Mouse (Mus musculus) hindbrain, postnatal 0 days (tissue): ENCODE measurements at regions not wholly inside any gene's neighbourhood (a gene's known extent, or its start where the extent isn't known, plus 50 kb on each side); places are given as distances from the start of the nearest gene placed in this dataset.
"Not testable (repeated sequence)": the region's sequence is repeated elsewhere in the genome, so short reads cannot be mapped to it uniquely, and the experiment has no call there.

ENCODE experiments used
- ATAC-seq: fragments of 200-750 bp; cut with Nextera tagmentation; 2 replicates; pipeline ENCODE4 v1.8.0; 2017; ENCODE audit warnings: mild to moderate bottlenecking, moderate TSS enrichment, moderate library complexity
- DNase-seq: peaks from one replicate; pipeline ENCODE4 v3.0.0-alpha.2; 2015; ENCODE audit warnings: low spot score
- H3K27ac ChIP-seq: fragments of 300-500 bp; sonication (generic); 2 replicates; pipeline ENCODE4 v1.5.1; 2014; ENCODE audit warnings: mild to moderate bottlenecking
- H3K27me3 ChIP-seq: fragments of 300-500 bp; sonication (generic); 2 replicates; pipeline ENCODE4 v1.6.1; 2014; ENCODE audit warnings: low read length, mixed read lengths; ENCODE audit not compliant: insufficient read depth
- H3K36me3 ChIP-seq: fragments of 300-500 bp; sonication (generic); 2 replicates; pipeline ENCODE4 v1.6.1; 2014; ENCODE audit warnings: low read length, mixed read lengths; ENCODE audit not compliant: insufficient read depth
- H3K4me1 ChIP-seq: fragments of 300-500 bp; sonication (generic); 2 replicates; pipeline ENCODE4 v1.6.1; 2014; ENCODE audit warnings: antibody characterized with exemption, low read length, mixed read lengths; ENCODE audit not compliant: insufficient read depth
- H3K4me2 ChIP-seq: fragments of 300-500 bp; sonication (generic); 2 replicates; pipeline ENCODE4 v1.6.1; 2014; ENCODE audit warnings: low read depth, mild to moderate bottlenecking, low read length, moderate library complexity, mixed read lengths
- H3K4me3 ChIP-seq: fragments of 300-500 bp; sonication (generic); 2 replicates; pipeline ENCODE4 v1.5.1; 2014; ENCODE audit warnings: low read length
- H3K9ac ChIP-seq: fragments of 300-500 bp; sonication (generic); replicated peaks from 2 replicates; pipeline ENCODE4 v1.6.1; 2014; ENCODE audit warnings: mild to moderate bottlenecking, low read length, moderate library complexity, mixed read lengths
- H3K9me3 ChIP-seq: fragments of 300-500 bp; sonication (generic); 2 replicates; pipeline ENCODE4 v1.6.1; 2016; ENCODE audit warnings: low read length, mixed read lengths
- WGBS: fragments of 180-500 bp; shearing (Covaris S2); extraction: QIAGEN DNeasy Blood & Tissue Kit; methylation state at CpG from one replicate; pipeline ENCODE4 v1.1.7; 2014; 5-methylcytosine and 5-hydroxymethylcytosine counted together

DNA sequence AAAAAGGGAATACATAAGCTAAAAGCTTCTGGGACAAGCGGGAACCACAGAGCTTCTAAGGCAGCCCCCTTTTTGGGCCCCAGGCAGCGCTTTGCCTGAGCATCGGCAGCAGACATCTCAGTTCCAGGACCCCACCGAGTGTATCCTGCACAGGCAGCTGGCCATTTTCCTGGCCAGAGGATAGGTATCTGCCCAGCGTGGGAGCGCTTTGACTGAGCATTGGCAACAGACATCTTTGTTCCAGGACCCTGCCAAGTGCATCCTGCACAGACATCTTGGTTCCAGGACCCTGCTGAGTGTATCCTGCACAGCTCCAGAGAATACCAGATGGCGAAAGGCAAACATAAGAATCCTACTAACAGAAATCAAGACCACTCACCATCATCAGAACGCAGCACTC is 83.8 kb downstream of the Cypt2 start:
- 84% methylated on average over 8 of the region's 8 CpGs for WGBS
- DNase-seq: peak; percentile 1
- H3K27me3 ChIP-seq, H3K4me3 ChIP-seq, ATAC-seq, H3K9ac ChIP-seq, H3K27ac ChIP-seq, H3K4me1 ChIP-seq, H3K9me3 ChIP-seq, H3K4me2 ChIP-seq, H3K36me3 ChIP-seq: not testable (repeated sequence)
